Mouse (Mus musculus) brain, embryonic 14.5 days (tissue): ENCODE measurements around the gene Crybg1.

Experiments used
- CTCF ChIP-seq: fragments of 200-500 bp; IDR thresholded peaks from 2 replicates; pipeline ENCODE4 v1.5.1; 2012; ENCODE audit warnings: inconsistent platforms, mild to moderate bottlenecking, moderate library complexity, borderline replicate concordance; ENCODE audit not compliant: insufficient read depth, insufficient read length; ENCODE audit errors: extremely low read depth
- POLR2A ChIP-seq: fragments of 200-500 bp; IDR thresholded peaks from 2 replicates; pipeline ENCODE4 v1.6.1; 2012; ENCODE audit warnings: mild to moderate bottlenecking, inconsistent platforms, borderline replicate concordance; ENCODE audit not compliant: poor library complexity, insufficient read depth, insufficient read length, severe bottlenecking; ENCODE audit errors: extremely low read depth

- TF ChIP-seq POLR2A = no peak
- no peak for TF ChIP-seq CTCF
These were observed 15.8 kb upstream of the Crybg1 start for GRCm38 (mm10) chr10:44164258-44164975.
